Mouse (Mus musculus) regulatory T cell (primary cell): ENCODE measurements around the gene Gm2035.
"Not testable (repeated sequence)": the region's sequence is repeated elsewhere in the genome, so short reads cannot be mapped to it uniquely, and the experiment has no call there.

ENCODE experiments used
- in situ Hi-C: fragments of 300-600 bp; cut with MboI, MseI; formaldehyde crosslinking; loops from one replicate; pipeline ENCODE4 v1.15.1; 2025; ENCODE audit warnings: high pct_unique_total_duplicates

Gene Gm2035

GRCm38 (mm10) chr12:87919721-87920120, at the start of gene Gm2035:
Gene Gm2035, minus strand, starts transcription at chr12:87919857.
- in situ Hi-C loops, result not testable (repeated sequence)

- in situ Hi-C loops, result not testable (repeated sequence)
Measured at GRCm38 (mm10) chr12:87953780-87954179, 34.1 kb upstream of the Gm2035 start, which contains the start of gene Gm2042. Gene Gm2042, plus strand, starts transcription at chr12:87954080.

GRCm38 (mm10) chr12:87895070-87895469, 24.6 kb downstream of the Gm2035 start, which contains the start of gene Gm2022:
Gene Gm2022, plus strand, starts transcription at chr12:87895370.
- in situ Hi-C loops, result loop anchor here (10.0 to 25.0 kb wide), 2 partner anchors 108 to 270 kb away; partner anchors contain the start of genes Gm21319 and Gm21936

GRCm38 (mm10) chr12:87873772-87874171, 45.9 kb downstream of the Gm2035 start, which contains the start of gene Gm2016:
Gene Gm2016, plus strand, starts transcription at chr12:87874072.
- in situ Hi-C loops, result not testable (repeated sequence)
